Mouse (Mus musculus): ENCODE results near the gene Rit1. TPM values are rescaled to one million over a fixed set of nuclear protein-coding genes. Genes with fewer than 3 reads are reported as not detected.

Gene Rit1
- total and polyA plus RNA-seq, 2 experiments from 2014 or later = 82.6 to 85.4 TPM

- no peaks in the 10 kb centered on the region for H3K9me3 ChIP-seq (replicated peaks; ENCODE audit: control insufficient read depth, low read length)
- peak within 1 kb of the TSS; percentile 71 for H3K4me3 ChIP-seq (ENCODE audit: low read depth, low read length)
- peak; percentile 99 for DNase-seq (ENCODE audit: low spot score)
- WGBS = under 1% methylated on average over 47 of the region's 47 CpGs
- H3K4me2 ChIP-seq (ENCODE audit: low read depth, low read length) = peak within 1 kb of the TSS; percentile 83
- peak; percentile 98 for ATAC-seq (ENCODE audit: insufficient read depth, low read depth)
- peaks cover 14% of the 10 kb centered on the region for H3K4me1 ChIP-seq (ENCODE audit: control insufficient read depth, insufficient read depth)
- TF ChIP-seq EP300 (IDR thresholded peaks at IDR 0.05; ENCODE audit: low read depth) = no peak; the same call in 1 of the 2 replicates
- TF ChIP-seq CTCF (IDR thresholded peaks at IDR 0.05; ENCODE audit: low read depth) = no peak
- H3K36me3 ChIP-seq (replicated peaks; ENCODE audit: control insufficient read depth, insufficient read depth, low read length) = peaks cover 22% of the 10 kb centered on the region
- H3K27me3 ChIP-seq (ENCODE audit: control insufficient read depth, insufficient read depth, low read length) = no peaks in the 10 kb centered on the region
- H3K9ac ChIP-seq (replicated peaks; ENCODE audit: low read depth, low read length) = peak within 1 kb of the TSS; percentile 90
- peak within 1 kb of the TSS; percentile 96 for H3K27ac ChIP-seq (ENCODE audit: low read depth)
These were observed 31.4 kb upstream of the Rit1 start, which contains the start of gene Khdc4 for GRCm38 (mm10) chr3:88684980-88685941. TSS of gene Khdc4 (plus strand) at chr3:88685803.

DNA sequence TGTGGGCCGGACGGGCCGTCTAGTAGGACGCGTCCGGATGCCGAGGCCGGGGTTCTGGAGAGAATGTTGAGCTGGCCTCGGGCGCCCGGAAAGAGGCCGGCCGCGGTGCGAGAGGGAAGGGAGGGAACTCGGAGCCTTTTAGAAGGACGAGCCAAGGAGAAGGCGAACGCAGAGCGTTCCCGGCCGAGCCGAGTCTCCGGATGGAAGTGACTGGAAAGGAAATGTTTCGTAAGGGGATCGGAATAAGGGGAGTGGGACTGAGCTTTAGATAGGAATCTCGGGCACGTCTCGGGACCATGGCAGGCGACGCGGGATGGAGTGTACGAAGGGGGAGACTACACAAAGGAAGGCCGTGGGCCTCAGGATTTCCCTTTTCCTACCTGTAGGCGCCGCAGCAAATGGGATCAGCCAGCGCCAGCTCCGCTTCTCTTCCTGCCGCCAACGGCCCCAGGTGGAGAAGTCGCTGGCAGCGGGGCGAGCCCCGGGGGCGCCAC lies 30.6 kb upstream of the Rit1 start:
- WGBS = under 1% methylated on average over 45 of the region's 45 CpGs
- Histone ChIP-seq H3K27me3 (ENCODE audit: control insufficient read depth, insufficient read depth, low read length) (no peaks in the 10 kb centered on the region), H3K4me1 (ENCODE audit: control insufficient read depth, insufficient read depth) (peaks cover 14% of the 10 kb centered on the region), H3K36me3 (replicated peaks; ENCODE audit: control insufficient read depth, insufficient read depth, low read length) (peaks cover 29% of the 10 kb centered on the region), H3K27ac (ENCODE audit: low read depth) (peak overlapping the region; percentile 96), H3K9me3 (replicated peaks; ENCODE audit: control insufficient read depth, low read length) (no peaks in the 10 kb centered on the region), H3K4me3 (ENCODE audit: low read depth, low read length) (peak overlapping the region; percentile 71), H3K9ac (replicated peaks; ENCODE audit: low read depth, low read length) (peak overlapping the region; percentile 90), H3K4me2 (ENCODE audit: low read depth, low read length) (peak overlapping the region; percentile 83)
- ATAC-seq (ENCODE audit: insufficient read depth, low read depth) = peak; percentile 57
- peak; percentile 57 for DNase-seq (ENCODE audit: low spot score)
- TF ChIP-seq EP300 (IDR thresholded peaks at IDR 0.05; ENCODE audit: low read depth) = no peak
- peak; percentile 4; the same call in 1 of the 2 replicates for TF ChIP-seq CTCF (IDR thresholded peaks at IDR 0.05; ENCODE audit: low read depth)

DNA sequence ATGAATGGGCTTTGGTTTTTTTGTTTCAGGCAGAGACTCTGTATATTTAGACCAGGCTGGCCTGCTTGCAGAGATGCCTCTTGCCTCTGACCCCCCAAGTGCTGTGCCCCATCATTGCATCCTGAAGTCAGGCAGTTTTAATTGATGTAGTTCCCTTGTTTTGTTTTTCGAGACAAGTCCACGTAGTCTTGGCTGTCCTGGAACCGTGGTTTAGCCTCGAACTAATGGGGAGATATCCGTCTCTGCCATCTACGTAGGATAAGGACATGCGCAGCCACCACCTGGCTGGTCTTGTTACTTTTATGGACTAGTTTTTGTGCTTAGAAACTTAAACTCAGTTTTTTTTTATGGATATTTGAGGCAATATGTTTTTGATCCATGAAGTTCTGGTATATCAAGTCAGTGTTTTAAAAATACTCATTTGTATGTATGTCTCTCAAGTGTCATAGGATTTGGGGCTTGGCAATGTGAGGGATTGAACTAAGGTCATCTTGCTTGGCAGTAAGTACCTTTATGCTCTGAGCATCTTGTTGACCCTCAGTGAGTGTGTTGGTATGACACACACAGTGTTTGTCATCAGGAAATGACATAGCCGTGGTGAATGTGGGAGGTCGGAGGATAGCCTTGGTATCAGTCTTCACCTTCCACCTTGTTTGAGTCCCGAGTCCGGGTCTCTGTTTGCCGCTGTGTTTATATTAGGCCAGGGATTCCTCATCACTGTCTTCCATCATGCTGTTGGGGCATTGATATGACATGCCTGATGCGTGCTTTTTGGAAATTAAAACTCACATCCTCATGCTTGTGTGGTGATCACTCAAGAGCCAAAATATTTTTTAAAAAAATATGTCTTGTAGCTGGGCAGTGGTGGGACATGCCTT lies 29.7 kb upstream of the Rit1 start:
- 16% methylated on average over 13 of the region's 13 CpGs for WGBS
- no peak for ATAC-seq (ENCODE audit: insufficient read depth, low read depth)
- Histone ChIP-seq H3K4me2 (ENCODE audit: low read depth, low read length) (peak overlapping the region; percentile 83), H3K9me3 (replicated peaks; ENCODE audit: control insufficient read depth, low read length) (no peaks in the 10 kb centered on the region), H3K4me1 (ENCODE audit: control insufficient read depth, insufficient read depth) (peaks cover 14% of the 10 kb centered on the region), H3K27ac (ENCODE audit: low read depth) (peak overlapping the region; percentile 96), H3K9ac (replicated peaks; ENCODE audit: low read depth, low read length) (peak overlapping the region; percentile 90), H3K27me3 (ENCODE audit: control insufficient read depth, insufficient read depth, low read length) (no peaks in the 10 kb centered on the region), H3K4me3 (ENCODE audit: low read depth, low read length) (peak overlapping the region; percentile 71), H3K36me3 (replicated peaks; ENCODE audit: control insufficient read depth, insufficient read depth, low read length) (peaks cover 38% of the 10 kb centered on the region)
- TF ChIP-seq CTCF (IDR thresholded peaks at IDR 0.05; ENCODE audit: low read depth) (no peak), EP300 (IDR thresholded peaks at IDR 0.05; ENCODE audit: low read depth) (no peak)
- DNase-seq (ENCODE audit: low spot score) = no peak

- H3K9me3 ChIP-seq (replicated peaks; ENCODE audit: control insufficient read depth, low read length) = no peaks in the 10 kb centered on the region
- no peak overlapping the region for H3K27ac ChIP-seq (ENCODE audit: low read depth)
- H3K4me2 ChIP-seq (ENCODE audit: low read depth, low read length) = no peak overlapping the region
- ATAC-seq (ENCODE audit: insufficient read depth, low read depth) (no peak), DNase-seq (ENCODE audit: low spot score) (no peak)
- no peak overlapping the region for H3K4me3 ChIP-seq (ENCODE audit: low read depth, low read length)
- no peak for TF ChIP-seq CTCF (IDR thresholded peaks at IDR 0.05; ENCODE audit: low read depth)
- TF ChIP-seq EP300 (IDR thresholded peaks at IDR 0.05; ENCODE audit: low read depth) = no peak
- 75% methylated on average over 5 of the region's 5 CpGs for WGBS
- peaks cover 14% of the 10 kb centered on the region for H3K4me1 ChIP-seq (ENCODE audit: control insufficient read depth, insufficient read depth)
- H3K27me3 ChIP-seq (ENCODE audit: control insufficient read depth, insufficient read depth, low read length) = no peaks in the 10 kb centered on the region
- no peak overlapping the region for H3K9ac ChIP-seq (replicated peaks; ENCODE audit: low read depth, low read length)
- H3K36me3 ChIP-seq (replicated peaks; ENCODE audit: control insufficient read depth, insufficient read depth, low read length) = peaks cover 57% of the 10 kb centered on the region
These were observed 27.6 kb upstream of the Rit1 start for GRCm38 (mm10) chr3:88689079-88689478.

DNA sequence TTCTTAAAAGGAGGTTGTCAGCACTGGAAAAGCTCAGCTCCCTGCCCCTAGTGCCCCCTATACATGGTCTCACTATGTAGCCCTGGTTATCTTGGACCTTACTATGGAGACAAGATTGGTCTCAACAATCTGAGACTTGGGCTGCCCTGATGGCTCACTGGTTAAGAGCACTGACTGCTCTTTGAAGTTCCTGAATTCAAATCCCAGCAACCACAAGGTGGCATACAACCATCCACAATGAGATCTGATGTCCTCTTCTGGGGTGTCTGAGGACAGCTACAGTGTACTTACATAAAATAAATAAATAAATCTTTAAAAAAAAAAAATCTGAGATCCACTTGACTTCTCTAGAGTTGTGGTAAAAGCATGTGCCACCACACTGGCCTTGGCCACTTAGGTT lies 21.1 kb upstream of the Rit1 start:
- Histone ChIP-seq H3K4me3 (ENCODE audit: low read depth, low read length) (no peak overlapping the region), H3K9ac (replicated peaks; ENCODE audit: low read depth, low read length) (no peak overlapping the region), H3K4me2 (ENCODE audit: low read depth, low read length) (no peak overlapping the region), H3K27me3 (ENCODE audit: control insufficient read depth, insufficient read depth, low read length) (no peaks in the 10 kb centered on the region), H3K27ac (ENCODE audit: low read depth) (no peak overlapping the region), H3K9me3 (replicated peaks; ENCODE audit: control insufficient read depth, low read length) (no peaks in the 10 kb centered on the region), H3K36me3 (replicated peaks; ENCODE audit: control insufficient read depth, insufficient read depth, low read length) (peaks cover 96% of the 10 kb centered on the region), H3K4me1 (ENCODE audit: control insufficient read depth, insufficient read depth) (peaks cover 4% of the 10 kb centered on the region; the same call in 1 of the 2 replicates)
- ATAC-seq (ENCODE audit: insufficient read depth, low read depth) (no peak), DNase-seq (ENCODE audit: low spot score) (no peak)
- TF ChIP-seq EP300 (IDR thresholded peaks at IDR 0.05; ENCODE audit: low read depth) = no peak
- no peak for TF ChIP-seq CTCF (IDR thresholded peaks at IDR 0.05; ENCODE audit: low read depth)

Measured in heart, postnatal 0 days (tissue).